Mouse (Mus musculus) ZHBTc4 (cell line): Measurements from ENCODE around the gene A830018L16Rik.
A peak's percentile ranks its signal among the peaks of the same experiment; 100 is the strongest.

ENCODE experiments used
- DNase-seq: peaks from one replicate; pipeline ENCODE4 v3.0.0-alpha.2; 2011; ENCODE audit warnings: low read depth, low spot score

Gene A830018L16Rik

GRCm38 (mm10) chr1:11652773-11653172 lies 238.9 kb downstream of the A830018L16Rik start:
- DNase-seq: no peak

DNA sequence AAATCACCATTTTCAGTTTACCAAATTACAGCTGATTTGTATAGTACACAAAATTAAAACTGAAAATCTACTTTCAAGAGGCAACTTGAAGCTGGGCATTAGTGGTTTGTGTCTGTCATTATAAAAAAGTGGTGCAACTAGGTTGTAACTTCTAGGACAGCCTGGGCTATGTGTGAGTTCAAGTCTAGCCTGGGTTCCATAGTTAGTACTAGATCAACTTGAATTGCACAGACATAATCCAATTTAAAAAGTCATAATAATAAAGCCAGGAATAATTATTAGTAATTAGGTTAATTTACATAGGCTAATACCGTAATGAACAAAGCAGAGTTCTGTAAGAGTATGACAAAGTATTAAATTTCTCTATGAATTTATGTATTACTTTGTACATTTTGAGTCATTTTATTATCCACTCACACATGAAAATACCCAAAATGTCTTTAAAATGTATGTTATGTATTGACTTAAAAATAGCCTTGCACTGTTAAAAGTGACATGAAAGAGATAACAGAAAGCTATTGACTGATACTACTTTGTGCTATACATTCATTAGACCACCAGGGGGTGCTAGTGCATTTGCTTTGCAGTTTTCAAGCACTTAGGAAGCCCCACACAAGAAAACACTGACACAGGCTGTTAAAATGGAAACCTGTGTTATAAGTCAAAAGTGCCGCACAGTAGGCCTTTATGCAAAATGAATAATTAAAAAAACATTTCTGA lies 243.6 kb downstream of the A830018L16Rik start:
- DNase-seq: peak; percentile 84

GRCm38 (mm10) chr1:11658061-11658625 lies 244.2 kb downstream of the A830018L16Rik start:
- DNase-seq: no peak

- no peak for DNase-seq
Observed at GRCm38 (mm10) chr1:11744749-11745314, 330.9 kb downstream of the A830018L16Rik start.

DNA sequence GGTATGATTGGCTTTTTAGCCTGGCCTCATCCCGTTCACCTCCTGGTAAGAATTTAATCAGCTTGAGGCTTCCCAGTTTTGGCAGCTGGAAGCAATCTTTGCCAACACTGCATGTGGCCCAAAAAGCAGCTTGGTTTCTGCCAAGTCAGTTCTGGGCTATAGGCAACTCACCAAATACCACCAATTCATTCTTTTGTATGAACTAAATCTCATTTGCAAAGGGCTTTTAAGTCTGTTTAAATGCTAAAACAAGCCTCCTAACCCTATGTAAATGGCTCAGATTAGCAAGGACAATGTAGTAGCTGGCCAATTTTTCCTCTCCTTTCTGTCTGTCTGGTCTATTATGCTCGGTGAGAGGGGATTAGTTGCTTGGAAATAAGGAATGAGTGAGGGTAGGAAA lies 334.5 kb downstream of the A830018L16Rik start:
- DNase-seq: peak; percentile 72

DNA sequence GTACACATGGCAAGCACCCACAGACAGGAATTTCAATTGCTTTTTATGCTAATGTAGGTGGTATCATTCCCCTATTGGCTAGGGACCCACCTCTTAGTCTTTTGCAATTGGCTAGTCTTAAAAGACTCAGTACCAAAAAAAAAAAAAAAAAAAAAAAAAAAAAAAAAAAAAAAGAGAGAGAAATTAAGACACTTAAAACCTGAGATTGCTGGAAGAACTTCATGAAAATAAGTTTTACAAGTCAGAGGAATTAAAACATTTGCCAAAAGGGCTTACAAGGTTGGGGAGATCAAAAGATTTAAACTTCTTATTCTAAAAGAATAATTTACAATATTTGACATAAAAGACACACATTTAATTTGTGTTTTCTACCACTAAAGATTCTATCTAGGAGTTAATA lies 336.2 kb downstream of the A830018L16Rik start:
- DNase-seq: no peak

DNA sequence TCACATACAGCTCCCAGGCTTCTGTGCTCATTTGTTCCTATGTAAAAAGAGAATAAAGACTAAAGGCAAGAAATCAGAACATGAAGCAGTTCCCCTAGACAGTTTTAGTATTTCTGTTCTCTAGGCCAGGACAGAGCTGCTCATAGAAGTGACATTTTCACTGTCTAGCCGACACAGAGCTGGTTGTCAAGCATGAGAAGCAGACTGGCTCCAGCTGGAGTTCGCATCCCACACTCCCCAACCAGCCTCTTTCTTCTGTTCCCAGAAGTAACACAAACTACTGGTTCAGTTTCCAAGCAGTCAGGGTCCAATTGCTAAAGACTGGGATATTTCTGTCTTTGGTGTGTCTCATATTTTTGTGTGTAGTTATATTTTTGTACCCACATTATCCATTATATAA lies 336.7 kb downstream of the A830018L16Rik start:
- no peak for DNase-seq

DNA sequence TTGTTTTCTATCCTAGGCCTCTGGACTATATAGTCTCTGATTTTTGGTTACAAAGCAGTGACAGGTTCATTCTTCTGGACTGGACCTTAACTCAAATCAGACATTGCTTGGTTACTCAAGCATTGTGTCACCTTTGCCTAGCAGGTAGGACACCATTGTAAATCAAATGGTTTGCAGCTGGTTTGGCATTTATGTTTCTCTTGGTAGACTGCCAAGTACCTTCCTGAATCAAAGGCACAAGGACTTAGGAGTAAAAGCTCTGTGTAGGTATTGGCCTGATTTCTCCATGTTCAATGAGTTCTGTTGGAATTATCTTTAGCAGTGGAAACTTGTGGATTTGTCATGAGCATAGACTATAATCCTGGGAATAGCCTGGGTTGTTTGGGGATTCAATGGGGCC lies 338.1 kb downstream of the A830018L16Rik start:
- DNase-seq: no peak

DNA sequence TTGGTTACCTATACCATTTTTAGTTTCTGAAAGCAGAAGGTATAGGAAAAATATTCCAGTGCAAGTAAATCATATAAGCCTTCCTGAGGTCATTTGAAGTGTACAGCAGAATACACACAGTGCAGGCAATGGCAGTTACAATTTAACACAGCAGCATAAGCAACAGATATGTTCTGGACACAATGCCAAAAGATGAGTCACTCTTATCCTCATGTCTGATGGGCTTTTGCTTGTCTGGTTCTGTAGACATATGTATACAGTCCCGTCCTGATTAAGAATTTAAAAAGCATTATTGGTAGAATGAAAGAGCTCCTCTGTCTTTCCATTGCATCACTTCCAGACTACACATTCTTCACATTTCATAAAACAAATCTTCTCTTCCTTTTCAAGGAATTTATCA lies 374.4 kb downstream of the A830018L16Rik start:
- no peak for DNase-seq

DNA sequence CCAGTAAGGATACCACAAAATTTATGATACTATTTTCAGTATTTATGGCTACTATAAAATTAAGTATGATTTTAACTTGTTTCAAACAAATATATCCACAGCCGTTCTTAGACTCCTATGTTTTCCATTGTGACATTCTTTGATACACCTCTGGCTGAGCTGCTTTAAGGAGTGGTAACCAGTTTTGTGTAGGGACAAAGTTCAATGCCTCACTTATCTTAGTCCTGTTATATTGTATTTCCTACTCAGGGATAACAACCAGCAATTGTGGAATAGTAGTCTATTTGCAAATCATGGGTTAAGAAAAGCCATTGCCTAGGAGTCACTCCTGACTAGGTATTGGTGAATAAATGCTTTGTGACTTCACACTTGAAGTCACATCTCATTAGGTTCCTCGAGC lies 378.9 kb downstream of the A830018L16Rik start:
- no peak for DNase-seq

- no peak for DNase-seq
Observed at GRCm38 (mm10) chr1:11795666-11796065, 381.8 kb downstream of the A830018L16Rik start.

- DNase-seq: no peak
Observed at GRCm38 (mm10) chr1:11872847-11873246, 458.9 kb downstream of the A830018L16Rik start.

DNA sequence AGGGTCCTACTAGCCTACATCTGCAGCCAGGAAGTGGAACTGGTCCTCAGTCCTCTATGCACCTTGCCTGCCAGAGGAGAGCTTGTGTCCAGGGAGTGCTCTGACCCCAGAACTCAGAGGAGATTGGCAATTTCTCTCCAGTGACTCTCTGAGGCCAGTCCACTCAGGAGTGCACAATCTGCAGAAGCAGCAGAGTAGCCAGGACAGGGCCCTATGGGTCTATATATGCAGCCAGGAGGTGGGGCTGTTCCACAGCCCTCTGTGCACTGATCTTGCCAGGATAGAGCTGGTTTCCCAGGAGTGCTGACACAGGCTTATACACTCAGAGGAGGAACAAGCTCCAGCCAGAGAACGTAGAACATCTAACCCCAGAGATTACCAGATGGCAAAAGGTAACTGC lies 459.7 kb downstream of the A830018L16Rik start:
- no peak for DNase-seq

- DNase-seq: no peak
Observed at GRCm38 (mm10) chr1:11881706-11882105, 467.8 kb downstream of the A830018L16Rik start.

DNA sequence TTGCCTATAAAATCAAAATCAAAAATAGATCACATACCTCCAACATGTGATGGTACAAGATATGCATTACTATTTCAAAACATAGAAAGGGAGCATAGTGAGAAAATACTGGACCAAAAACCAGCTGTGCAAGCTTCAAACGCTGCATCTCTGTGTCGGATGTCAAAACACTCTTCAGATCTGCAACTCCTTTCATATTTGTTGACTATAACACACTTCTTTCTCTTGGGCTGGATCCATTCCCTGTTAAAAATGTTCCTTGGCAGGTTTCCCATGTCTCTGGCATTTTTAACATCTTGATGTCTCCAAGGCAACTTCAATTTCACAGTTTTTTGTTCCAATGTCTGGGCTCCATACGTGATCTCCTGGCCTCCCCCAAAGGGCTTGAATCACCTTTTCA lies 481.8 kb downstream of the A830018L16Rik start:
- no peak for DNase-seq

DNA sequence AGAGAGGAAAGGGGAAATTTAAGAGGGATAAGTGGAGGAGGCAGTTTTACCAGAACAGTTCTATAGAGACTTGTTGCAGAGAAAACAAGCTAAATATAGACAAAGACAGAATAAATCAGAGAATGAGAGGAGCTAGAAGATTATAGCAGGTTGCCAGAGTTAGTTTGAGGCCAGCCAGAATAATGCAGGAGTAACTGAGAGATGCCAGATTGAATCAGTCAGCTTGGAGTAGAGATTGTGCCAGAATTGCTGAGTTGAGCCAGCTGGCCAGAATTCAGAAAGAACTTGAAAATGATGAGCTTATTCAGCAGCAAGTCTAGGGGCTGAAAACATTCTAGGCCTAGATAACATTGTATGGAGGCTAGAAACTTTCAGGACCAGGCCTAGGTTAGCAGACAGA lies 502.0 kb downstream of the A830018L16Rik start:
- DNase-seq: no peak

- peak; percentile 2 for DNase-seq
Observed at GRCm38 (mm10) chr1:11936984-11937383, 523.1 kb downstream of the A830018L16Rik start.

DNA sequence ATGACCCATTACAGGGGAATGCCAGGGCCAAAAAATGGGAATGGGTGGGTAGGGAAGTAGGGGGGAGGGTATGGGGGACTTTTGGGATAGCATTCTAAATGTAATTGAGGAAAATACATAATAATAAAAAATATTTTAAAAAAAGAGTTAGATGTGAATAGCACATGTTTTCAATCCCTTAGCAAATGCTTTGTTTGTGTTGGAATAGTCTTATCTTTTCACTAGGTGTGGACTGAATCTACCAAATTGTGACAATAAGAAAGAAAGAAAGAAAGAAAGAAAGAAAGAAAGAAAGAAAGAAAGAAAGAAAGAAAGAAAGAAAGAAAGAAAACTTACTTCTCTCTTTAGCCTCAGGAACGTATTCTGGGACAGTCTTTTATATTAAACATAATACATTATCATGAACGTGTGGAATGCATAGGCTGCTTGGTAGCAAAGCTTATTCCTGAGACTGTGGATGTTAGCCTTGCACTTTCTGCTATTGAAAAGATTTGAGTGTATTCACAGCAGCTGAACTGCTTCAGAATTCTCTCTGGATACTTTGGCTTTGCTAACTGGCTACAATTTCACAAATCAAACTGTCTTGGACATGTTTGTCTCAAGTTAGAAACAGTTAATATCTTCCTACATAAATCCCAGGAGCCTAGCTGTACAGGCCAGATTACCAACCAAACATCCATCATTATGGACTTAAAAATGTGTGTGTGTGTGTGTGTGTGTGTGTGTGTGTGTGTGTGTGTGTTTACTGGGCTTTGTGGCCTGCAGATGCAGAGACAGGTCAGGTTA lies 545.7 kb downstream of the A830018L16Rik start:
- no peak for DNase-seq

DNA sequence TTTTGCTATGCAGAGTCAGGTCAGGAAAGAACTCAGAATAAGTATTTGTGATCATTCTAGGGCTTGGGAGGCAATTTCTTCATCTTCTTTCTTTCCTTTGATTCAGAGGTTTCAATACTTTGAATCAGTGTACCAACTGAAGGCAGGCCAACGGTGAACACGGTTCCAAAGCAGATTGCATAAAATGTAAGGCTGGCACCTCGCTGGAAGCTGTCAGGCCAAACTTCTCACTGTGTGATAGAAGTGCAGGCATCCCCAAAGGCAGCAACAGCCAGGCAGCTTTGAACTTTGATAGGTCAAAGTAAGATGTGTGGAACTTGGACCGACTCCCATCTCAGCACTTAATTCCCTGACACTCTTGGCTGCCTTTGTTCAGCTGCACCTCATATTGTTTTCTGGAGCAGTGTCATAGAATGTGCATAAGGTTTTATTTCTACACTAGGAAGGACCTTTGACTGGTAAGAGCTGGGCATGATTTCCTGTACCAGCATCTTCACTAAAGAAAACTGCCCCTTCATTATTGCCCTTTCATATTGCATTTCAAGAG lies 568.8 kb downstream of the A830018L16Rik start:
- no peak for DNase-seq

DNA sequence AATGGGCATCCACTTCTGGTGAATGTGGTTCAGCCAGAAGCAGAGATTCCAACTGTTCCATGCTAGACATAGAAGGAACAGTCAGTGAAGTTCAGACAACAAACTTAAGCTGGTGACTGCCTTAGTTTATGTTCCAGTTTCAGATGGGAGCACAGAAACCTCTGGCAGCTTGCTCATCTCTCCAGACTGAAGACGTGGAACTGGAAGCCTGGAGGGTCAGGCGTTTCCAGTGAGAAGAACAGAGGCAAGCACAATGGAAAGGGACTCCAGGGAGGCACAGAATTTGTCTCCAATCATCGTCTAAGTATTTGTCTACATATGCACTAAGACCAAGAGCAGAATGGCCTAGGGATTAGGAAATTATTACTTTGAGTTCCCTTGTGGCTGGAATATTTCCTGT lies 576.1 kb downstream of the A830018L16Rik start:
- DNase-seq: no peak

DNA sequence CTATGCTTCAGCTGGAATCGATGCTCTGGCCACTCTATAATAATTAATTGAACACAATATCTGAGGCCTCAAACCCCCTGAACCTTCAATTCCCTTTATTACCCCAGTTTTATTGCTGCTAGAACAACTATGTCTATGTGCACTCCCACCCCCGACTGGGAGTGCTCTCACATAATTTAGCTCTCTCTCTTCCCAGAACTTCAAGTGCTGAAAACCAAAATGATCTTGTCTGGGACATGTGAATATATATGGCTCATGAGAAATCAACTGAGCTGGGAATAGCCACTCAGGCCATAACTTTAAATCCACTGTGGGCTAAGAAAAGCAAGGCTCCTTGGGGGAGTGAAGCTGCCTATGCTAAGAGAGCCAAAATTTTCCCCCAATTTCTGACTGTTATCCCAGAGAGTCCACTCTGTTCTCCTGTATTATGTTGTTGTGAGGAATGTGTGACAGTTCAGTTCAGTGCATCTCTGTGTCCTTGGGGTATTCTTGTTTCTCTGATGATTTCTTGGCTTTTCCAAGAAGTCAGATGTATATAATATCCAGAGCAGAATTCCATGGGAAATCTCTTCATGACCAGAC lies 582.5 kb downstream of the A830018L16Rik start:
- DNase-seq: no peak

- no peak for DNase-seq
Observed at GRCm38 (mm10) chr1:11997574-11997973, 583.7 kb downstream of the A830018L16Rik start.
